Mouse (Mus musculus) C2C12 (cell line): Measurements from ENCODE around the gene Atrip.

ENCODE experiments used
- CEBPB ChIP-seq: IDR thresholded peaks from one replicate; pipeline ENCODE4 v1.6.1; 2011; ENCODE audit warnings: low read depth, mild to moderate bottlenecking, control low read depth, moderate library complexity
- CTCF ChIP-seq: IDR thresholded peaks from one replicate; pipeline ENCODE4 v1.5.1; 2011; ENCODE audit not compliant: control insufficient read depth, insufficient read depth, insufficient read length
- MYOD1 ChIP-seq: IDR thresholded peaks from one replicate; pipeline ENCODE4 v1.6.1; 2011; ENCODE audit warnings: low read depth; ENCODE audit not compliant: control insufficient read depth, insufficient read length

GRCm38 (mm10) chr9:109030312-109030711 lies 43.6 kb downstream of the Atrip start:
- no peak for TF ChIP-seq CTCF
- no peak for TF ChIP-seq MYOD1
- no peak for TF ChIP-seq CEBPB
